ENCODE assay signal across 40 mouse cellular contexts in genomic region chr1:80410229-80410973, GRCm38 (mm10). TPM values are rescaled to one million over a fixed set of nuclear protein-coding genes. Genes with fewer than 3 reads are reported as not detected.
A peak's percentile ranks its signal among the peaks of the same experiment; 100 is the strongest.
DNase-seq lines count a peak whose midpoint lies in the region; ATAC-seq and TF ChIP-seq lines count a peak whose summit lies in the region.
"Had no signal": no experiment of that assay in that cellular context is flagged by ENCODE, and none has a peak within 500 bp of the region (broad histone marks: within the 10 kb centered on the region; RNA-seq: fewer than 3 reads in every experiment).

No protein-coding gene starts in this region.

- H3K36me3 ChIP-seq in spleen, adult 2 months (ENCODE audit: control insufficient read depth, insufficient read depth, low read length) = no peaks in the 10 kb centered on the region
- H3K36me3 ChIP-seq: forebrain, embryonic 12.5 days; liver, embryonic 12.5 days; midbrain, embryonic 12.5 days had no signal

- H3K27ac ChIP-seq in spleen, adult 2 months (ENCODE audit: insufficient read depth, low read length) = peak overlapping the region; percentile 67
- H3K27ac ChIP-seq: forebrain, embryonic 12.5 days; hindbrain, embryonic 14.5 days; liver, embryonic 12.5 days; midbrain, embryonic 12.5 days; stomach, postnatal 0 days had no signal

- no peak for TF ChIP-seq CTCF in spleen, adult 2 months (IDR thresholded peaks at IDR 0.05; ENCODE audit: extremely low read depth, insufficient read depth, insufficient read length, insufficient replicate concordance)

- H3K27me3 ChIP-seq in spleen, adult 2 months (ENCODE audit: control insufficient read depth, insufficient read depth, low read length) = no peaks in the 10 kb centered on the region
- H3K27me3 ChIP-seq: liver, embryonic 12.5 days; midbrain, embryonic 12.5 days had no signal

- peaks cover 11% of the 10 kb centered on the region for H3K4me1 ChIP-seq in spleen, adult 2 months (ENCODE audit: control insufficient read depth, insufficient read depth, insufficient read length)
- H3K4me1 ChIP-seq: forebrain, embryonic 12.5 days; liver, embryonic 12.5 days; midbrain, embryonic 12.5 days had no signal

- peak; percentile 19 for ATAC-seq in inflammation-experienced regulatory T-cells, adult 6 months
- no peak for ATAC-seq in megakaryocyte progenitor cell, adult 5-6 weeks (replicated peaks; ENCODE audit: poor library complexity)
- no peak for ATAC-seq in erythroblast, adult 5-6 weeks (replicated peaks; ENCODE audit: low FRiP score, poor library complexity, severe bottlenecking)
- ATAC-seq: forebrain, postnatal 0 days; liver, embryonic 12.5 days; liver, postnatal 0 days; Patski had no signal

- H3K4me3 ChIP-seq in spleen, adult 2 months (ENCODE audit: extremely low read depth, insufficient read depth, insufficient read length) = no peak overlapping the region
- H3K4me3 ChIP-seq: forebrain, embryonic 12.5 days; liver, embryonic 12.5 days; megakaryocyte, embryonic 14.5 days; midbrain, embryonic 12.5 days; myocyte had no signal

- DNase-seq in spleen, adult 2 months (ENCODE audit: low read depth in 1 of 2, low spot score in 2 of 2) = no peak
- DNase-seq in spleen, postnatal 14 days (ENCODE audit: low spot score in 2 of 2) = no peak
- peak; percentile 44 for DNase-seq in thymus, postnatal 14 days
- no peak for DNase-seq in cerebellum, postnatal 25 days
- DNase-seq: adrenal gland, postnatal 25 days; cerebellum, adult 11-12 months; cerebellum, adult 9-11 months; forebrain, postnatal 0 days; gastrocnemius, postnatal 10 days; kidney, adult 2 months; kidney, postnatal 10 days; layer of hippocampus, postnatal 36 days; left cerebral cortex, postnatal 4 days; liver, postnatal 0 days; lung, postnatal 36 days; right cerebral cortex, postnatal 25 days had no signal

- no peak for TF ChIP-seq POLR2A in spleen, adult 2 months (IDR thresholded peaks at IDR 0.05; ENCODE audit: low read depth, low read length)

RNA-seq across cellular contexts. Expression of gene Gm45261, which starts 50.8 kb away (rescaled TPM):
- not detected in 2 replicates for polyA plus RNA-seq in spleen, adult 2 months (2012; rRNA removed)
- not detected for polyA plus RNA-seq in inflammation-experienced regulatory T-cells, adult 6 months (2017; shearing (Covaris generic))
- not detected in 2 replicates for total RNA-seq in megakaryocyte progenitor cell, adult 5-6 weeks (2015)
- not detected in 2 replicates for total RNA-seq in megakaryocyte progenitor cell, adult 5-6 weeks (2017)
- total RNA-seq in erythroblast, adult 5-6 weeks (2015; ENCODE audit: low replicate concordance) = not detected in 2 replicates
- total RNA-seq in erythroblast, adult 5-6 weeks (2017; ENCODE audit: low replicate concordance) = not detected in 2 replicates
- total RNA-seq: adrenal gland, postnatal 25 days; common myeloid progenitor, adult 5-6 weeks; forebrain, postnatal 0 days; gastrocnemius, postnatal 10 days; granulocyte monocyte progenitor cell, adult 5-6 weeks; hematopoietic stem cell, adult 5-6 weeks; layer of hippocampus, postnatal 36 days; left cerebral cortex, postnatal 4 days; MEL; midbrain, postnatal 0 days had no signal
- polyA plus RNA-seq: embryonic facial prominence, embryonic 14.5 days; forebrain, embryonic 12.5 days; forebrain, postnatal 0 days; heart, embryonic 11.5 days; heart, embryonic 16.5 days; hindbrain, embryonic 14.5 days; intestine, embryonic 14.5 days; kidney, adult 2 months; large intestine, adult 2 months; limb, embryonic 14.5 days; liver, embryonic 12.5 days; liver, postnatal 0 days; lung, embryonic 16.5 days; midbrain, embryonic 12.5 days; midbrain, postnatal 0 days; myocyte; neural tube, embryonic 14.5 days; Patski; stomach, postnatal 0 days had no signal
